Mouse (Mus musculus) kidney, adult 11 months (tissue): Measurements from ENCODE around the gene Thap7.
A peak's percentile ranks its signal among the peaks of the same experiment; 100 is the strongest.
"Not testable (repeated sequence)": the region's sequence is repeated elsewhere in the genome, so short reads cannot be mapped to it uniquely, and the experiment has no call there.

ENCODE experiments used
- DNase-seq: peaks from one replicate; pipeline ENCODE4 v3.0.0; 2022

Thap7 gene

GRCm38 (mm10) chr16:17530640-17531288 lies at the start of gene Thap7:
Gene Thap7, minus strand, starts transcription at chr16:17531136.
- DNase-seq = peak; percentile 95

- no peak for DNase-seq
Measured at GRCm38 (mm10) chr16:17576825-17577215, 45.9 kb upstream of the Thap7 start.

GRCm38 (mm10) chr16:17575870-17576824 lies 45.2 kb upstream of the Thap7 start:
- peak; percentile 62 for DNase-seq

- no peak for DNase-seq
Measured at GRCm38 (mm10) chr16:17566186-17566585, 35.2 kb upstream of the Thap7 start.

- DNase-seq = no peak
Measured at GRCm38 (mm10) chr16:17564771-17565170, 33.8 kb upstream of the Thap7 start.

- DNase-seq = no peak
Measured at GRCm38 (mm10) chr16:17564221-17564620, 33.3 kb upstream of the Thap7 start.

GRCm38 (mm10) chr16:17563580-17563979 lies 32.6 kb upstream of the Thap7 start:
- no peak for DNase-seq

GRCm38 (mm10) chr16:17561751-17562208 lies 30.8 kb upstream of the Thap7 start, which contains the start of gene P2rx6:
Gene P2rx6, plus strand, starts transcription at chr16:17561885.
- DNase-seq = no peak

GRCm38 (mm10) chr16:17561128-17561750 lies 30.3 kb upstream of the Thap7 start, which contains the start of gene Lrrc74b:
Gene Lrrc74b, minus strand, starts transcription at chr16:17561247.
- peak; percentile 29 for DNase-seq

GRCm38 (mm10) chr16:17559396-17560027 lies 28.6 kb upstream of the Thap7 start:
- no peak for DNase-seq

- no peak for DNase-seq
Measured at GRCm38 (mm10) chr16:17558811-17559210, 27.9 kb upstream of the Thap7 start.

GRCm38 (mm10) chr16:17557947-17558480 lies 27.1 kb upstream of the Thap7 start:
- DNase-seq = peak; percentile 49

- DNase-seq = no peak
Measured at GRCm38 (mm10) chr16:17556907-17557306, 26.0 kb upstream of the Thap7 start.

GRCm38 (mm10) chr16:17556180-17556579 lies 25.2 kb upstream of the Thap7 start:
- DNase-seq = no peak

GRCm38 (mm10) chr16:17554702-17555101 lies 23.8 kb upstream of the Thap7 start:
- not testable (repeated sequence) for DNase-seq

GRCm38 (mm10) chr16:17553910-17554685 lies 23.2 kb upstream of the Thap7 start:
- peak; percentile 88 for DNase-seq

GRCm38 (mm10) chr16:17552837-17553236 lies 21.9 kb upstream of the Thap7 start:
- DNase-seq = no peak

GRCm38 (mm10) chr16:17542632-17543031 lies 11.7 kb upstream of the Thap7 start:
- DNase-seq = no peak

- no peak for DNase-seq
Measured at GRCm38 (mm10) chr16:17536584-17536983, 5.6 kb upstream of the Thap7 start.

GRCm38 (mm10) chr16:17532676-17533329 lies 1.9 kb upstream of the Thap7 start:
- no peak for DNase-seq

- DNase-seq = peak; percentile 42
Measured at GRCm38 (mm10) chr16:17532271-17532670, 1.3 kb upstream of the Thap7 start.
